Mouse (Mus musculus): ENCODE results near the gene Necab2. TPM values are rescaled to one million over a fixed set of nuclear protein-coding genes. Genes with fewer than 3 reads are reported as not detected.

The Necab2 gene
- total RNA-seq, 1 experiment from 2014 or later, result not detected

DNA sequence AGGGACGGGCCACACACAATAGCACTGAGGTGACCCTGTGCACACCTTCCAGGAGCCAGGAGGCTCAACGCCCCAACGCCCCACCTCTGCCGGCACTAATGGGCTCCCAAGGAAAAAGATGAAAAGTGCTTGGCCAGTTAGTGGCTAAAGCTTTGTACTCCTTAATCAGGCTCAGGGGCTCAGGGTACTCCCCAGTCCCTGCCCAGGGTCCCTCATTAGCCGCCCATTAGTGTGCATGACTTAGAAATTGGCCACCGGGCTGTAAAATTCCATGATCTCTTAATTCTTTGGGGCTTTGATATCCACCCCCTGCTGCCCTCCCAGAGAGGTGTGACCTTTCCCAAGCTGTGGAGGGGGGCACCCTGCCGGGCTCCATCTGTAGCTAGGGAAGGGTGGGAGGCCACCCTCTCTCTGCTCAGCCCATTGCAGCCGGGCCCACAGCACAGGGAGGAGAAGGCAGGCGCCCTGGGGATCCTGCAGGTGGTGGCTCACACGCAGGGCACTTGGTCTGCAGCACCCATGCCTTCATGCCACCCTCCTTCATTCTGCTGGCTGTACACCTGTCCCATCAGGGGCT, 56.8 kb downstream of the Necab2 start:
- ATAC-seq (ENCODE audit: extremely low read depth, insufficient number of reproducible peaks, low FRiP score, poor library complexity, severe bottlenecking), result no peak

- no peak for ATAC-seq (ENCODE audit: extremely low read depth, insufficient number of reproducible peaks, low FRiP score, poor library complexity, severe bottlenecking)
Observed at GRCm38 (mm10) chr8:119505488-119505887, 59.0 kb downstream of the Necab2 start.

DNA sequence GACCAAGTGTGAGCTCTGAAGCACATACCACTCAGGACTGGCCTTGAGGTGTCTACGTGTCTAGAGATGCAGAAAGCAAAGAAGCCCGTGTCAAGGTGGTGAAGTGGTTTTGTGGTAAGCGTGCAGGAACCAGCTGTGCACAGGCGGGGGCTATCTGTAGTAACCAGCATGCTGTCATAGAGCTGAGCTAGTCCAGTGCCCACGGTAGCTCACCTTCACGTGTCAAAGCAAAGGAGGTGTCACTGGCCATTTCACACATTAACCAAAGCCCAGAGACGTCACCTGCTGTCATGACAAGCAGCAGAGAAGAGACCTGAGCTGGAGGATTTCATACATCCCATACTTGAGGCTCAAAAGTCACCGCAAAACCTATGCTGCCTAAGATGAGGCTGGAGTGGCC, 59.6 kb downstream of the Necab2 start:
- ATAC-seq (ENCODE audit: extremely low read depth, insufficient number of reproducible peaks, low FRiP score, poor library complexity, severe bottlenecking), result no peak

DNA sequence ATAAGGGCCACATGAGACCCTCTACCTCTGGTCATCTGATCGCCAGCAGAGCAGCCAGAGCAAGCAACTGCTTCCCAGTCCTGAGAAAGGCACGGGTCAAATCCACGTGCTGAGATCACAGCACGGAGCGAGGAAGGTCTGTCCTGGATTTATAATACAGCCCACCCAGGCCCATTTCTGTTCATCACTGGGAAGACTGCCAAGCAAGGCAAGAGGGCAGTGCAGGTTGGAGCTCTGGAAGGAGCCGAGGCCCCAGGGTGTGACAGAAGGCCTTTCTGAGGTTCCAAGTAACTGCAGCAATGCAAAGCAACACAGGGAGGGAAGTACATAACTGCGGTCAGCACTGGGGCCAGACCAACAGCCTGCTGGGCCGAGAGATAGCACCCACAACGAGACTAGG, 64.0 kb downstream of the Necab2 start:
- no peak for ATAC-seq (ENCODE audit: extremely low read depth, insufficient number of reproducible peaks, low FRiP score, poor library complexity, severe bottlenecking)

DNA sequence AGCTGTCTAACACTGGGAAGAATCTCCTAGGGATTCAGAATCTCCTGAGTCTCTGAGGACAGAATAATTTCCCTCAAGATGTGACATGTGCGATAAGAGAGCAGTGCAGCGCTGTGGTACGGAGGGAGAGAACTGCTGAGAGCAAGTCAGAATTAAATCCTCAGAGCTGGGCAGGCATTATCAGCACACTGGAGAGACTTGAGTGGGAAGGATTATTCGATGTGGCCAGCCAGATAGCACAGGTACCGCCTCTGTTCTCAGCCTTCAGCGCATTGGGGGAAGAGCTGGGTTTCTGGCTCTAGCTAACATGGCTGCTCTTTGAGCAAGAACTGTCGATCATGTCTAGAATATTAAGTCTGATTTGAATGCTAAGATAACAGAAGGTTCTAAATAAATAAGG, 65.2 kb downstream of the Necab2 start:
- no peak for ATAC-seq (ENCODE audit: extremely low read depth, insufficient number of reproducible peaks, low FRiP score, poor library complexity, severe bottlenecking)

DNA sequence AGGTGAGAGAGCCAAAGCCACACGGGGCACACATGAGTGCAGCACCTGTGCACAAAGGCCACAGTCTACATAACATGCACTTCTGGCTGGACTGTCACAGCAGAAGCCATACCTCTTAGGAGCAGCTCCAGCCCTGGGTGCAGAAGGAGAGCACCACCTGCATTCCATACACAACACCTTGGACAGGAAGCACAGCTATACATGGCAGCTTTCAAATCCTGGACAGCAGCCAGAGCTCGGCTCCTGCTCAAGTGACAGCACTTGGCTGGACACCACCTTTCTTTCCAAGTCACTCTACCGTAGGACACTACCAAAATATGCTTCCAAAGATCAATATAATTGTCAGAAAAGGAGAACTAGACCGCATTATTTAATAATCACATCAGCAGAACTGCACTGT, 66.9 kb downstream of the Necab2 start:
- ATAC-seq (ENCODE audit: extremely low read depth, insufficient number of reproducible peaks, low FRiP score, poor library complexity, severe bottlenecking), result no peak

GRCm38 (mm10) chr8:119514940-119515339, 68.4 kb downstream of the Necab2 start:
- no peak for ATAC-seq (ENCODE audit: extremely low read depth, insufficient number of reproducible peaks, low FRiP score, poor library complexity, severe bottlenecking)

- ATAC-seq (ENCODE audit: extremely low read depth, insufficient number of reproducible peaks, low FRiP score, poor library complexity, severe bottlenecking), result no peak
Observed at GRCm38 (mm10) chr8:119515767-119516166, 69.2 kb downstream of the Necab2 start.

DNA sequence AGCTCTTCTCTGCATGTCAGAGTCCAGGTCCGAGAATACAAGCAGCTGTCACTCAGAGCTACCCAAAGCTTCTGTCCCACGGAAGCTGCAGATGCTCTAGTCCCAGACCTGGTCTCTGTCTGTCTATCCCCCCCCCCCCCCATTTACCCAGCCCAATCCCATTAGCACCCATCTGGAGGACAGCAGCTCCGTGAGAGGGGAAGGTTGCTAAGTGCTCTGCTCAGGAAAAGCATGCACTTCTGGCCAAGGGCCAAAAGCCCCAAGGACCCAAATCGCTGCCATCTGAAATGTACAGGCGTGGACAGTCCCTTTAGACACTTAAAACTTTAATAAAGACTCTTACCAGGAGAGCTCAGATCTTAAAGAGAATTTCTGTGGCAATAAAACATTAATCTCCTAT, 70.2 kb downstream of the Necab2 start:
- no peak for ATAC-seq (ENCODE audit: extremely low read depth, insufficient number of reproducible peaks, low FRiP score, poor library complexity, severe bottlenecking)

DNA sequence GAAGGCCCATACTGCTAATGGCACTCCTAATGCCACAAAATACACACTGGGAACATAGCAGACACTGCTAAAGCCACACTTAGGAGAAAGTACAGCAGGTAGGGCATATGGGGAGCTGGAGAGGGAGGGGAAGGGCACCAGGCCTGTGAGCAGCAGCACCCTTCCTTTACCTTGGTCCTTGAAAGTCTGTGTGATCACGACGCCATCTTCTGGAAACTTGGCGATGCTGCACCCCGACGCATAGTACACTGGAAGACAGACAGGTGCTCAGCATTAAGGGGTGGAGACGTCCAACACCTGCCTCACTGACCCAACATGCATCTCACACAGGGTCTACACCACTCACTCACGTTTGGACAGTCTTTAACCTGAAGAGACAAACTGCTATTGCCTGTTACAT, 73.6 kb downstream of the Necab2 start:
- no peak for ATAC-seq (ENCODE audit: extremely low read depth, insufficient number of reproducible peaks, low FRiP score, poor library complexity, severe bottlenecking)

Other genes starting within 250 kb of the Necab2 start
- 72.3 and 82.5 TPM in 2 replicates for gene Hsbp1, start 102.2 kb upstream of the Necab2 start, total RNA-seq (2017)
- gene Mlycd, start 51.8 kb upstream of the Necab2 start, total RNA-seq (2017), result 10.9 and 11.8 TPM in 2 replicates
- gene Osgin1, start 12.6 kb upstream of the Necab2 start, total RNA-seq (2017), result 33.6 and 37.2 TPM in 2 replicates
- not detected in 2 replicates for gene Slc38a8, start 55.0 kb downstream of the Necab2 start, total RNA-seq (2017)
- gene Mbtps1, start 112.0 kb downstream of the Necab2 start, total RNA-seq (2017), result 61.6 and 76.2 TPM in 2 replicates
- 59.0 and 60.7 TPM in 2 replicates for gene Hsdl1, start 128.5 kb downstream of the Necab2 start, total RNA-seq (2017)
- gene Dnaaf1, start 128.5 kb downstream of the Necab2 start, total RNA-seq (2017), result not detected in 2 replicates
- gene Taf1c, start 158.5 kb downstream of the Necab2 start, total RNA-seq (2017), result 7.1 and 9.9 TPM in 2 replicates
- not detected in 2 replicates for gene Adad2, start 166.0 kb downstream of the Necab2 start, total RNA-seq (2017)
- gene Kcng4, start 189.0 kb downstream of the Necab2 start, total RNA-seq (2017), result not detected in 2 replicates
- gene Wfdc1, start 219.6 kb downstream of the Necab2 start, total RNA-seq (2017), result not detected in 2 replicates